Mouse (Mus musculus) thymus, adult 2 months (tissue): ENCODE data around the gene Fcamr. TPM values are rescaled to one million over a fixed set of nuclear protein-coding genes. Genes with fewer than 3 reads are reported as not detected.
A peak's percentile ranks its signal among the peaks of the same experiment; 100 is the strongest.

Experiments used
- DNase-seq: peaks from one replicate; pipeline ENCODE4 v3.0.0; 2021
- H3K27ac ChIP-seq: fragments of 200-500 bp; 2 replicates; pipeline ENCODE4 v1.5.1; 2012; ENCODE audit warnings: low read length, control low read depth; ENCODE audit not compliant: control insufficient read depth, insufficient read depth
- H3K27me3 ChIP-seq: fragments of 200-500 bp; 2 replicates; pipeline ENCODE4 v1.6.1; 2012; ENCODE audit warnings: mild to moderate bottlenecking, low read length, moderate library complexity, mixed read lengths; ENCODE audit not compliant: control insufficient read depth, insufficient read depth
- H3K36me3 ChIP-seq: fragments of 200-500 bp; 2 replicates; pipeline ENCODE4 v1.6.1; 2012; ENCODE audit warnings: mild to moderate bottlenecking, low read length, moderate library complexity; ENCODE audit not compliant: control insufficient read depth, insufficient read depth
- H3K4me1 ChIP-seq: fragments of 200-500 bp; replicated peaks from 2 replicates; pipeline ENCODE4 v1.6.1; 2012; ENCODE audit warnings: low read length; ENCODE audit not compliant: control insufficient read depth, insufficient read depth
- H3K4me3 ChIP-seq: fragments of 200-500 bp; 2 replicates; pipeline ENCODE4 v1.5.1; 2012; ENCODE audit warnings: mild to moderate bottlenecking, low read length, control low read depth, moderate library complexity; ENCODE audit not compliant: control insufficient read depth, insufficient read depth
- CTCF ChIP-seq: fragments of 200-500 bp; IDR thresholded peaks from 2 replicates; pipeline ENCODE4 v1.5.1; 2012; ENCODE audit warnings: mild to moderate bottlenecking, control low read depth, low read length, moderate library complexity, borderline replicate concordance; ENCODE audit not compliant: control insufficient read depth, poor library complexity, insufficient read depth; ENCODE audit errors: extremely low read depth
- POLR2A ChIP-seq: fragments of 200-500 bp; IDR thresholded peaks from 2 replicates; pipeline ENCODE4 v1.6.1; 2012; ENCODE audit warnings: mild to moderate bottlenecking, low read length, control low read depth, moderate library complexity; ENCODE audit not compliant: control insufficient read depth, poor library complexity, insufficient read depth; ENCODE audit errors: extremely low read depth
- WGBS: fragments of 180-500 bp; shearing (Covaris S2); methylation state at CpG from one replicate; pipeline ENCODE4 v1.1.7; 2018; 5-methylcytosine and 5-hydroxymethylcytosine counted together
- polyA plus RNA-seq: library from polyadenylated mRNA; depleted of rRNA; stranded (reverse); fragments of >200 nt; gene quantifications from 2 replicates; pipeline ENCODE4 v1.2.3, GENCODE M21; 2012

Gene Fcamr
- polyA plus RNA-seq, 1 experiment = 0.28 TPM

- no peaks in the 10 kb centered on the region for H3K27me3 ChIP-seq
- no peaks in the 10 kb centered on the region for H3K4me1 ChIP-seq
- H3K36me3 ChIP-seq = no peaks in the 10 kb centered on the region
- no peak for TF ChIP-seq CTCF
- TF ChIP-seq POLR2A = no peak
- no peak for DNase-seq
- no peak overlapping the region for H3K4me3 ChIP-seq
- no peak overlapping the region for H3K27ac ChIP-seq
- 95% methylated on average over 7 of the region's 7 CpGs for WGBS
These were observed 40.9 kb downstream of the Fcamr start for GRCm38 (mm10) chr1:130841621-130842020.

DNA sequence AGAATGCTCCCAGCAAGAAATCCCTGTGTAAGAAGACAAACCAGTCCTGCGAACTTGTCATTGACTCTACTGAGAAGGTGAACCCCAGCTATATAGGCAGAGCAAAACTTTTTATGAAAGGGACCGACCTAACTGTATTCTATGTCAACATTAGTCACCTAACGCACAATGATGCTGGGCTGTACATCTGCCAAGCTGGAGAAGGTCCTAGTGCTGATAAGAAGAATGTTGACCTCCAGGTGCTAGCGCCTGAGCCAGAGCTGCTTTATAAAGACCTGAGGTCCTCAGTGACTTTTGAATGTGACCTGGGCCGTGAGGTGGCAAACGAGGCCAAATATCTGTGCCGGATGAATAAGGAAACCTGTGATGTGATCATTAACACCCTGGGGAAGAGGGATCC, 43.8 kb downstream of the Fcamr start:
- Histone ChIP-seq H3K4me1 (no peaks in the 10 kb centered on the region), H3K36me3 (no peaks in the 10 kb centered on the region), H3K4me3 (no peak overlapping the region), H3K27me3 (no peaks in the 10 kb centered on the region), H3K27ac (no peak overlapping the region)
- TF ChIP-seq POLR2A = no peak
- no peak for TF ChIP-seq CTCF
- 95% methylated on average over 7 of the region's 7 CpGs for WGBS
- DNase-seq = no peak

DNA sequence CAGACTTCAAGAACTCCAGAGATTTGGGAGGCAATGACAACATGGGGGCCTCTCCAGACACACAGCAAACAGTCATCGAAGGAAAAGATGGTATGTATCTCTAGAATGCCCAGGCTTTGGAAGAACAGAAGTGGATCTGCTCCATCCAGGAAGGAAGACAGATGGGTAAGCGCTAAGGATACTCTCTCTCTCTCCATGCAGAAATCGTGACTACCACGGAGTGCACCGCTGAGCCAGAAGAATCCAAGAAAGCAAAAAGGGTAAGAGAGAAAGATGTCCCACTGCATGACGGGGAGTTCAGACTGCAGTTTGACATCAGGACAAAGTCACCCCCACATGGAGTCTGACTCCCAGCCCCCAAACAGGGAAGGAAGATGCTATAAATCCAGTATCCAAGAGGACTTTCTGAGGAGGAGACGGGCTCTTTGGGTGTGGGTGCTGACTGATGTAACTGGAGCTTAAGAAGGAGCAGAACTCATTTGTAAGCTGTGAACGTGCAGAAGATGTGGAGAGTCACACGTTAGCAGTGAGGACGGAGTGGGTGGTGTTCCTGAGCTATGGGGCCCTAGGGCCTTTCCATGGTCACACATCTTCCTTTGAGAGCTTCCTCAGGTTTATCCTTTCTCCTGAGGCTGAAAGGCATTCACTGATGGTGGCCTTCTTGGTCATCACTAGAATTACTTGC, 49.0 kb downstream of the Fcamr start:
- no peak overlapping the region for H3K27ac ChIP-seq
- no peak overlapping the region for H3K4me3 ChIP-seq
- TF ChIP-seq CTCF = no peak
- TF ChIP-seq POLR2A = no peak
- 96% methylated on average over 10 of the region's 10 CpGs for WGBS
- no peaks in the 10 kb centered on the region for H3K4me1 ChIP-seq
- no peak for DNase-seq
- H3K27me3 ChIP-seq = no peaks in the 10 kb centered on the region; the same call in 1 of the 2 replicates
- no peaks in the 10 kb centered on the region for H3K36me3 ChIP-seq

DNA sequence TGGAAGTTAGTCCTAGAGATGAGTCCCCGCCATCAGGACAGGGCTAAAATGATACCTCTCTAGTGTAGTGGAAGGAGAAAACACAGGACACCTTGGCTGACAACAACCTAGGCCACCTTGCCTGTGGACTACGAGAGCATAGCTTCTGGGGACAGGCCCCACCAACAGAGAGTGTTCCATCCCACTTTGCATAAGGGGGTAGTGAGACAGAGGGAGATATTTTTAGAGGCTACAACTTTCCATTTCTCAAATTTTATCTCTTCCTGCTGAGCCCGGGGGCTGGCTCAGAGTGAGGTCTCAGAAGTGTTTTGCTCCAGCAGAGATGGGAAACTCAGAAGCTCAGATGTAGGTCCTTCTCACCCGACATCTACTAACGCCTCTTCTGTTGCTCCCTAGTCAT, 49.7 kb downstream of the Fcamr start:
- no peak overlapping the region for H3K4me3 ChIP-seq
- no peak for TF ChIP-seq POLR2A
- H3K27ac ChIP-seq = peak overlapping the region; percentile 29; the same call in 1 of the 2 replicates
- no peak for DNase-seq
- H3K4me1 ChIP-seq = no peaks in the 10 kb centered on the region
- no peaks in the 10 kb centered on the region; the same call in 1 of the 2 replicates for H3K27me3 ChIP-seq
- no peaks in the 10 kb centered on the region for H3K36me3 ChIP-seq
- WGBS = 67% methylated on average over 5 of the region's 5 CpGs

- Histone ChIP-seq H3K4me1 (no peaks in the 10 kb centered on the region), H3K36me3 (no peaks in the 10 kb centered on the region), H3K27ac (no peak overlapping the region), H3K27me3 (no peaks in the 10 kb centered on the region; the same call in 1 of the 2 replicates), H3K4me3 (no peak overlapping the region)
- TF ChIP-seq CTCF (no peak), POLR2A (no peak)
- WGBS = 91% methylated on average over 9 of the region's 9 CpGs
- no peak for DNase-seq
These were observed 54.1 kb downstream of the Fcamr start for GRCm38 (mm10) chr1:130854819-130855218.

GRCm38 (mm10) chr1:130855723-130856122, 55.0 kb downstream of the Fcamr start:
- TF ChIP-seq CTCF = no peak
- TF ChIP-seq POLR2A = no peak
- Histone ChIP-seq H3K4me1 (no peaks in the 10 kb centered on the region), H3K4me3 (no peak overlapping the region), H3K36me3 (no peaks in the 10 kb centered on the region), H3K27ac (no peak overlapping the region), H3K27me3 (no peaks in the 10 kb centered on the region; the same call in 1 of the 2 replicates)
- no peak for DNase-seq
- 98% methylated on average over 2 of the region's 2 CpGs for WGBS

DNA sequence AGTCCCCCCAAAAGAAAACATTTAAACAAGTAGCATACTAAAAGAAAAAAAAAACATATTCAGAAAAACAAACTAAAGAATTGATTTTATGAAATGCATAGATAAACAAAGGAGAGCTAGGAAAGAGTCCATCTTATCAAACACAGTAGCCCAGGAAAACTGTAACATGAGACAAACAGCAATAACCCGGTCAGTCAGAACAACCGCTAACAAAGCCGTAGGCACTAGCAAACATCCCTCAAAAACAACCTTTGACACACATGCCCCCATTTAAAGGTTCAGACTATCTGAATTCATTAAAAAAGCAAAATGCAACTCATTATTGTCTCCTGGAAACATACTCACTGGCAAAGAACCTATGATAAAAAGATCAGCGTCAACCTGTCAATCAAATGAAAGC, 56.8 kb downstream of the Fcamr start:
- Histone ChIP-seq H3K4me3 (no peak overlapping the region), H3K4me1 (no peaks in the 10 kb centered on the region), H3K36me3 (no peaks in the 10 kb centered on the region), H3K27ac (no peak overlapping the region), H3K27me3 (no peaks in the 10 kb centered on the region; the same call in 1 of the 2 replicates)
- no peak for DNase-seq
- no peak for TF ChIP-seq CTCF
- TF ChIP-seq POLR2A = no peak
- 96% methylated on average over 4 of the region's 4 CpGs for WGBS
